ENCODE assay signal across 11 mouse cellular contexts in genomic region chr15:77831754-77832457, GRCm38 (mm10). TPM values are rescaled to one million over a fixed set of nuclear protein-coding genes. Genes with fewer than 3 reads are reported as not detected.
DNase-seq lines count a peak whose midpoint lies in the region; ATAC-seq and TF ChIP-seq lines count a peak whose summit lies in the region.
"Had no signal": no experiment of that assay in that cellular context is flagged by ENCODE, and none has a peak within 500 bp of the region (broad histone marks: within the 10 kb centered on the region; RNA-seq: fewer than 3 reads in every experiment).

No protein-coding gene starts in this region.

- H3K9me3 ChIP-seq in embryonic facial prominence, embryonic 13.5 days: no peaks in the 10 kb centered on the region
- no peaks in the 10 kb centered on the region for H3K9me3 ChIP-seq in embryonic facial prominence, embryonic 10.5 days
- H3K9me3 ChIP-seq in lung, embryonic 14.5 days (ENCODE audit: low read depth, low read length): no peaks in the 10 kb centered on the region
- no peaks in the 10 kb centered on the region for H3K9me3 ChIP-seq in liver, embryonic 11.5 days (ENCODE audit: control insufficient read depth, low read length)
- H3K9me3 ChIP-seq in stomach, embryonic 15.5 days: no peaks in the 10 kb centered on the region
- H3K9me3 ChIP-seq: forebrain, embryonic 15.5 days; midbrain, embryonic 13.5 days had no signal

- 80% methylated on average over 8 of the region's 8 CpGs for WGBS in embryonic facial prominence, embryonic 13.5 days
- 90% methylated on average over 8 of the region's 8 CpGs for WGBS in embryonic facial prominence, embryonic 10.5 days
- 55% methylated on average over 8 of the region's 8 CpGs for WGBS in lung, embryonic 14.5 days
- WGBS in liver, embryonic 11.5 days: 81% methylated on average over 8 of the region's 8 CpGs
- 62% methylated on average over 8 of the region's 8 CpGs for WGBS in stomach, embryonic 15.5 days

- H3K36me3 ChIP-seq in embryonic facial prominence, embryonic 13.5 days: no peaks in the 10 kb centered on the region
- peaks cover 44% of the 10 kb centered on the region for H3K36me3 ChIP-seq in embryonic facial prominence, embryonic 10.5 days (replicated peaks)
- H3K36me3 ChIP-seq in lung, embryonic 14.5 days (ENCODE audit: insufficient read depth): peaks cover 18% of the 10 kb centered on the region
- peaks cover 6% of the 10 kb centered on the region; the same call in 1 of the 2 replicates for H3K36me3 ChIP-seq in liver, embryonic 11.5 days (ENCODE audit: control insufficient read depth, insufficient read depth, low read length)
- H3K36me3 ChIP-seq in stomach, embryonic 15.5 days: no peaks in the 10 kb centered on the region
- H3K36me3 ChIP-seq: forebrain, embryonic 15.5 days; midbrain, embryonic 13.5 days had no signal

- no peaks in the 10 kb centered on the region for H3K27me3 ChIP-seq in embryonic facial prominence, embryonic 13.5 days
- H3K27me3 ChIP-seq in embryonic facial prominence, embryonic 10.5 days (replicated peaks; ENCODE audit: low read depth, poor library complexity, severe bottlenecking): no peaks in the 10 kb centered on the region
- no peaks in the 10 kb centered on the region for H3K27me3 ChIP-seq in lung, embryonic 14.5 days (ENCODE audit: insufficient read depth, low read length)
- H3K27me3 ChIP-seq in liver, embryonic 11.5 days (replicated peaks; ENCODE audit: control insufficient read depth, insufficient read depth, low read length): no peaks in the 10 kb centered on the region
- no peaks in the 10 kb centered on the region for H3K27me3 ChIP-seq in stomach, embryonic 15.5 days (replicated peaks)
- H3K27me3 ChIP-seq: forebrain, embryonic 15.5 days; midbrain, embryonic 13.5 days had no signal

- ATAC-seq in embryonic facial prominence, embryonic 13.5 days (ENCODE audit: insufficient number of reproducible peaks, insufficient read depth, low FRiP score, low TSS enrichment, low read depth): no peak
- ATAC-seq in lung, embryonic 14.5 days (ENCODE audit: insufficient read depth): no peak
- ATAC-seq in liver, embryonic 11.5 days (replicated peaks; ENCODE audit: low FRiP score): no peak
- ATAC-seq in stomach, embryonic 15.5 days (ENCODE audit: insufficient read depth, low FRiP score, low read depth): no peak
- ATAC-seq: forebrain, embryonic 15.5 days; midbrain, embryonic 13.5 days had no signal

- no peak for DNase-seq in embryonic facial prominence, embryonic 10.5 days (ENCODE audit: low spot score)
- DNase-seq in lung, embryonic 14.5 days: no peak
- DNase-seq in lung, postnatal 25 days (ENCODE audit: low spot score): no peak
- DNase-seq in liver, embryonic 11.5 days (ENCODE audit: low spot score): no peak
- DNase-seq in frontal cortex, adult 2 months (ENCODE audit: extremely low spot score in 1 of 2, low spot score in 1 of 2): no peak
- no peak for DNase-seq in thymus, postnatal 14 days

- H3K9ac ChIP-seq in embryonic facial prominence, embryonic 13.5 days: no peak overlapping the region
- H3K9ac ChIP-seq in lung, embryonic 14.5 days: no peak overlapping the region
- H3K9ac ChIP-seq in liver, embryonic 11.5 days (ENCODE audit: low read depth, low read length): no peak overlapping the region
- no peak overlapping the region for H3K9ac ChIP-seq in stomach, embryonic 15.5 days
- H3K9ac ChIP-seq: forebrain, embryonic 15.5 days; midbrain, embryonic 13.5 days had no signal

- no peak overlapping the region; the same call in 1 of the 2 replicates for H3K4me2 ChIP-seq in embryonic facial prominence, embryonic 13.5 days
- H3K4me2 ChIP-seq in lung, embryonic 14.5 days: no peak overlapping the region
- no peak overlapping the region for H3K4me2 ChIP-seq in liver, embryonic 11.5 days
- H3K4me2 ChIP-seq in stomach, embryonic 15.5 days: 0 out of 2 replicates have a peak overlapping the region, but pooled peaks have one; percentile 21
- H3K4me2 ChIP-seq: forebrain, embryonic 15.5 days; midbrain, embryonic 13.5 days had no signal

- H3K4me3 ChIP-seq in embryonic facial prominence, embryonic 13.5 days: no peak overlapping the region
- no peak overlapping the region for H3K4me3 ChIP-seq in embryonic facial prominence, embryonic 10.5 days
- no peak overlapping the region for H3K4me3 ChIP-seq in lung, embryonic 14.5 days (ENCODE audit: low read depth, low read length)
- H3K4me3 ChIP-seq in liver, embryonic 11.5 days (ENCODE audit: low read depth, low read length): no peak overlapping the region
- no peak overlapping the region for H3K4me3 ChIP-seq in stomach, embryonic 15.5 days (replicated peaks)
- H3K4me3 ChIP-seq: forebrain, embryonic 15.5 days; heart, adult 2 months; midbrain, embryonic 13.5 days had no signal

- peaks cover 47% of the 10 kb centered on the region for H3K4me1 ChIP-seq in embryonic facial prominence, embryonic 13.5 days
- H3K4me1 ChIP-seq in embryonic facial prominence, embryonic 10.5 days: peaks cover 59% of the 10 kb centered on the region
- peaks cover 51% of the 10 kb centered on the region for H3K4me1 ChIP-seq in lung, embryonic 14.5 days (ENCODE audit: insufficient read depth)
- H3K4me1 ChIP-seq in liver, embryonic 11.5 days (replicated peaks; ENCODE audit: control insufficient read depth, insufficient read depth, low read length): peaks cover 89% of the 10 kb centered on the region
- peaks cover 80% of the 10 kb centered on the region for H3K4me1 ChIP-seq in stomach, embryonic 15.5 days

- no peak for TF ChIP-seq CTCF in lung, embryonic 14.5 days (IDR thresholded peaks at IDR 0.05; ENCODE audit: low read depth)

- peak overlapping the region; percentile 52 for H3K27ac ChIP-seq in embryonic facial prominence, embryonic 13.5 days
- H3K27ac ChIP-seq in embryonic facial prominence, embryonic 10.5 days (replicated peaks): no peak overlapping the region
- H3K27ac ChIP-seq in lung, embryonic 14.5 days (ENCODE audit: low read depth): peak overlapping the region; percentile 62; the same call in 1 of the 2 replicates
- peak overlapping the region; percentile 28; the same call in 1 of the 2 replicates for H3K27ac ChIP-seq in liver, embryonic 11.5 days (ENCODE audit: low read depth, low read length)
- H3K27ac ChIP-seq in stomach, embryonic 15.5 days: peak overlapping the region; percentile 74
- H3K27ac ChIP-seq: forebrain, embryonic 15.5 days; midbrain, embryonic 13.5 days had no signal

RNA-seq across cellular contexts. Expression of gene Myh9, which starts 10.1 kb away (rescaled TPM):
- 36.2 and 41.0 TPM in 2 replicates for polyA plus RNA-seq in embryonic facial prominence, embryonic 13.5 days (2015; fragmentation: Nextera tagmentation; extraction: Ambion mirVana)
- polyA plus RNA-seq in embryonic facial prominence, embryonic 10.5 days (2016; fragmentation: Nextera tagmentation; extraction: Ambion mirVana): 45.7 and 46.9 TPM in 2 replicates
- polyA plus RNA-seq in lung, embryonic 14.5 days (2014; fragmentation: Nextera tagmentation; extraction: Ambion mirVana): 86.6 and 87.5 TPM in 2 replicates
- 49.8 and 53.0 TPM in 2 replicates for polyA plus RNA-seq in liver, embryonic 11.5 days (2014; fragmentation: Nextera tagmentation; extraction: Ambion mirVana)
- polyA plus RNA-seq in stomach, embryonic 15.5 days (2015; fragmentation: Nextera tagmentation; extraction: Ambion mirVana): 57.0 TPM in 2 replicates
- polyA plus RNA-seq in frontal cortex, adult 2 months (2012; rRNA removed): 34.4 and 38.7 TPM in 2 replicates
